Mouse (Mus musculus): Measurements from ENCODE around the gene Tubal3.

Tubal3 gene

DNA sequence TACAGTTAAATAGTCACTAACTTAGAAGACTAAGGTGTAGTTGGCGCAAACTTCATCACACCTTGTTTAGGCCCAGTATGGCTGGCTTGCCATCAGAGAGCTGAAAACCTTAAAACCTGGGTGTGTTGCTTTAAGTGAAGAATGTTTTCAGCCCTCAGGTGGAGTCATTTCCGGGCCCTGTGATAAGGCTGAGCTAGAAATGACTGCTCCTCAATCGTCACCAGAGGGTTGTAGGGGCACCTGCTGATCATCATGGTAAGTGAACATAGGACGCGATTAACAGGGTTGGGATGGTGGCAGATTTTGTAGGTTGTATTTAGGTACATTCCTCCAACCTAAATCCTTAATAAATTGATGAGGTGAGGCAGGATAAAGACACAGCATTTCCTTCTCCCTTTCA, 6.4 kb downstream of the Tubal3 start:
- no peak for DNase-seq (ENCODE audit: low read depth, low spot score)

DNA sequence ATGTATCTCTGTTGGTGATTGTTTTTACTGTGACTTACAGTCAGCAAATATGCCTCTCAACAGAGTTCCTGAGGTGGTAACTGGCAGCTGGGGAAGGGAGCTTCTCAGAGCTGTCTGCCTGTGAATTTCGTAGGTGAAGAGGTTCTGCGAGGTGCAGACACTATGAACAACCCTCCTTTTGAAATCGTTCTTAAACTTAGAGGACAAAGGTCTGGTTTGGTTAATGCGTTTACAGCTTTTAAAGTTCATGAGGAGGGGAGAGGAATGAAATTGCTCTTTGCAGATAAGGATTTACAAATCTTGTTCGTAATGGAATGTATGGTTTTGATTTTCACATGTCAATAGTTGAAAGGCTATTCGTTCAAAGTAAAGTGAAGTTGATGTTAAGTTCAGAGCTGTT, 7.6 kb downstream of the Tubal3 start:
- no peak for DNase-seq (ENCODE audit: low read depth, low spot score)

DNA sequence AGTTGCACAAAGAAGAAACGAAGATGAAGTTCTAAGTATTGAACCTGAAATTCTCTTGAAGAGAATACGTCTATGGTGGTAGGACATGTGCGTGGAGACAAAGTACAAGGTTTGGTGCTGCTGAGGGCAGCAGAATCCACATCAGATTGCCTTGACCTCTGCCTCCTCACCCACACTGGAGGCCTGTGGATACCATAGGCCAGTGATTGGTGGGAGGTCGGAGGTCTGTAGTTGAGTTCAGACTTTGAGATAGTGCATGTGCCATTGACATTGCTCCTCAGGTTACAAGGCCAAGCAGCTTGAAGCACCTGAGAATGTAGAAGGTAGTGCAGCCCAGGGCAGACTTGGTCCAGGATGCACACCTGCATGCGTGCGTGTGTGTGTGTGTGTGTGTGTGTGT, 8.0 kb downstream of the Tubal3 start:
- no peak for DNase-seq (ENCODE audit: low read depth, low spot score)

DNA sequence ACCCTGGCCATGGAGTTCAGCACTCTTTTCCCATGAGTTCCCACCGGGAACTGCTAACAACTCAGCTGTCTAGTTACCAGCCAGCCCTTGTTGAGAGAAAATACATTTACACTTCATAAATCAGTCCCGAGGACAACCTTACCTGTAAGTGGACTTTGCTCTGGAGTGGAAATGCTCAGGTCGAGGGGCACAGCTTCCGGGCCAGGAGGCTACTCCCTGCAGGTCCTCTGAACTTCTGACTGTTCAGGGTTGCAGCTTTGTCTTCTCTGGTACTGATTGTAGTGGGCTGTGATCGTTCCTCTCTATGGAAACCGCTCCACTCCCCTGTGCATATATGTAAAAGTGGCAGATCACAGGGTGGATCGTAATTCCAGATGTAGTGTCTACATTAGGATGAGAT, 26.6 kb downstream of the Tubal3 start:
- DNase-seq (ENCODE audit: low read depth, low spot score) = no peak

DNA sequence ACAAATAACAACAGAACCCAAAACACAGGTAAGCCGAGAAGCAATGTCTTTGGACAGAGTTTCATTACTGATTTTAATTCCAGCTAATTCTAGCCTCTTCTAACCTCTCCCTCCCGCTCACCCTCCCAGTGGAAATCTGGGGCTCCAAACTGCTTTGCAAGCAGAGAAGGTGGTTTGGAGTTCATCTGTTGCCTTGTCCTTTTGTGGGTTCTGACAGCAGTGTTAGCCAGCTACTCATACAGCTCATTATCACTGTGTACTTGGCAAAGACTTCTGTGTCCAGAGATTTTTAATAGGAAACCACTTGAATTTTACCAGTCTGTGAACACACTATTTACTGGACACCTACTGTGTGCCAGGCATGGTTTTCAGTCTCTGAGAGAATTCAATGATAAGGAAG, 27.2 kb downstream of the Tubal3 start, which contains the start of gene Ucn3:
Gene Ucn3, minus strand, starts transcription at position 101 of the 400 bp plus-strand sequence.
- no peak for DNase-seq (ENCODE audit: low read depth, low spot score)

DNA sequence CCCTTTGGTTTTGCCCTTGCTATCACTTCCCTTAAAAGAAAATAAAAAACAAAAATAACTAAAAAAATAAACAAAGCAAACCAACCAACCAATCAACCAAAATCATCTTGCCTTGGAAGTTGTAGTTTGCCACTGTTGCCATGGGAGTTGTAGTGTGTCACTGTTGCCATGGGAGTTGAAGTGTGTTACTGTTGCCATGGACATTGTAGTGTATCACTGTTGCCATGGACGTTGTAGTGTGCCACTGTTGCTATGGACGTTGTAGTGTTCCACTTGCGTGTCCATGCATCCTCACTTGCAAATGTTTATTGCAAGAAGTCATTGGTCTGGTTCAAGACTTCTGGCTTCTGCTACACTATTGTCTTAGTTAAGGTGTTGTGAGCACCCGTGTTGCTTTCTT, 29.2 kb downstream of the Tubal3 start:
- DNase-seq (ENCODE audit: low read depth, low spot score) = no peak

DNA sequence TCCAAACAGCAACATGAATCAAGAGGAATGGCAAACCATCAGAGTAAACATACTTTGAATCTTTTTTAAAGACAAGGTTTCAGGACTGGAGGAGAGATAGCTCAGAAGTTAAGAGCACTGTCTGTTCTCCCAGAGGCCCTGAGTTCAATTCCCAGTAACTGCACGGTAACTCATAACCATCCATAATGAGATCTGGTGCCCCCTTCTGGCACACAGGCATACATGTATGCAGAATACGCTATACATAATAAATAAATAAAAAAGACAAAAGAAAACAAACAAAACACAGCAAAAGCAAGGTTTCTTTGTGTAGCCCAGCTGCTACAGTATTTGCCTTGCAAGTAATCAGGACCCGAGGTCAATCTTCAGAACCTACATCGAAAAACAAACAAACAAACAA, 31.4 kb downstream of the Tubal3 start:
- no peak for DNase-seq (ENCODE audit: low read depth, low spot score)

DNA sequence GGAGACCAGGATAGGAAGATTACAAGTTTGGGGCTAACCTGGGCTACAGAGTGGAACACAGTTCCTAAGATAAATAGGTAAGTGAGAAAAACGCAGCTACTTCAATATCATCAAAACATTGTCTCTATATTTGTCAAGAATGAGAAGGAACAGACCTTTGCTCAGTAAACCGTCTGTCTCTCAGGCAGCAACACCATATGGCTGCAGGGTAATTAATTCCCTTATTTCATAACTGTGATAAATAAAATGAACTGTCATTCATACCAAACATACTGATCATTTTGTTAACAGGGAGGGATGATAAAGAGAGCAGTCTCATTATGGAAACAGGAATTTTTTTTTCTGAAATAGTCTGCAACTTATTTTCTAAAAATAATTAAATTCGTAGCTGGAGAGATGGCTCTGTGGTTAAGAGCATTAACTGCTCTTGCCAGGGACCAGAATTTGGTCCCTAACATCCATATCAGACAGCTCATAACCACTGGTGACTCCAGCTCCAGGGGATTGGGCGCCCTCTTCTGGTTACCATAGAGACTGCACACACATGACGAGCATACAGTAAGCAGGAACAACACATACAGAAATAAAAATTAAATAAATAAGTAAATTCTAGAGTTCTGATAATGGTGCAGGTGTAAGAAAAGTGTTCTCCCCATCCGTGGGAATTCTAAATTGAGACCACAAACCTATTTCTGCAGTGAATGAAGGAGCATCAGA, 33.3 kb downstream of the Tubal3 start:
- no peak for DNase-seq (ENCODE audit: low read depth, low spot score)

DNA sequence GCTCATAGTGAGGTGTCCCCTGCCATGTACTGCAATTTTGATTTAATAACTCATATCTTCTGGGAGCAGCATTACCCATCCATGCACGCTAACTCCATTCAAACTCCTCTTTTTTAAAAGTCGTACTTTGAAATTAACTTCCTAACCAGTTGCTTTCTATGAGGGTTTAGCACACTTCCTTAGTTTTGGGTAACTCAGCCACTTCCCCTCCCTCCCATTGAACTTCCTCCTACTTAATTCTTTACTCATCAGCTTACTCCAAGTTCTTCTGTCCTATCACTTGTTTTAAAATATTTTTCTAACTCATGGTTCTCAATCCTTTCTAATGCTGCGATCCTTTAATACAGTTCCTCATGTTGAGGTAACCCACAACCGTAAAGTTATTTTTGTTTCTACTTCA, 50.8 kb downstream of the Tubal3 start:
- DNase-seq (ENCODE audit: low read depth, low spot score) = no peak
